Mouse (Mus musculus): ENCODE data around the gene Ly75.

GRCm38 (mm10) chr2:60278627-60279026, 104.5 kb downstream of the Ly75 start:
- no peak for TF ChIP-seq POLR2A (IDR thresholded peaks at IDR 0.05; ENCODE audit: borderline replicate concordance, low read depth, low read length)
- TF ChIP-seq CTCF (IDR thresholded peaks at IDR 0.05; ENCODE audit: low read depth, low read length), result no peak
